23 mouse cellular contexts compared by ENCODE assay signal in genomic region chr19:41341677-41342076, GRCm38 (mm10). TPM values are rescaled to one million over a fixed set of nuclear protein-coding genes. Genes with fewer than 3 reads are reported as not detected.
DNase-seq lines count a peak whose midpoint lies in the region; ATAC-seq and TF ChIP-seq lines count a peak whose summit lies in the region.
"Had no signal": no experiment of that assay in that cellular context is flagged by ENCODE, and none has a peak within 500 bp of the region (broad histone marks: within the 10 kb centered on the region; RNA-seq: fewer than 3 reads in every experiment).

No protein-coding gene starts in this region.

- H3K9ac ChIP-seq in forebrain, embryonic 16.5 days (replicated peaks; ENCODE audit: low read depth, low read length): no peak overlapping the region
- H3K9ac ChIP-seq: forebrain, embryonic 13.5 days; heart, embryonic 13.5 days; hindbrain, embryonic 12.5 days; liver, embryonic 13.5 days; lung, embryonic 14.5 days; midbrain, embryonic 15.5 days; neural tube, embryonic 13.5 days had no signal

- no peaks in the 10 kb centered on the region for H3K27me3 ChIP-seq in small intestine, adult 2 months (ENCODE audit: control insufficient read depth, insufficient read depth, low read length)
- no peaks in the 10 kb centered on the region for H3K27me3 ChIP-seq in forebrain, embryonic 16.5 days (replicated peaks; ENCODE audit: control insufficient read depth, insufficient read depth, low read length)
- H3K27me3 ChIP-seq: forebrain, embryonic 13.5 days; heart, embryonic 13.5 days; hindbrain, embryonic 12.5 days; liver, embryonic 13.5 days; megakaryocyte, embryonic 14.5 days; midbrain, embryonic 15.5 days; neural tube, embryonic 13.5 days had no signal

- peak overlapping the region; percentile 60; the same call in 1 of the 2 replicates for H3K27ac ChIP-seq in small intestine, adult 2 months (ENCODE audit: insufficient read depth, low read depth, low read length)
- no peak overlapping the region for H3K27ac ChIP-seq in forebrain, embryonic 16.5 days (ENCODE audit: low read length)
- H3K27ac ChIP-seq: forebrain, embryonic 13.5 days; heart, embryonic 13.5 days; hindbrain, embryonic 12.5 days; liver, embryonic 13.5 days; midbrain, embryonic 15.5 days; neural tube, embryonic 13.5 days had no signal

- H3K4me2 ChIP-seq in forebrain, embryonic 16.5 days (ENCODE audit: low read length): no peak overlapping the region
- H3K4me2 ChIP-seq: forebrain, embryonic 13.5 days; heart, embryonic 13.5 days; hindbrain, embryonic 12.5 days; liver, embryonic 13.5 days; lung, embryonic 14.5 days; midbrain, embryonic 15.5 days; neural tube, embryonic 13.5 days had no signal

- DNase-seq in layer of hippocampus, adult 9-11 months: peak; percentile 56
- DNase-seq in layer of hippocampus, adult 11-12 months (ENCODE audit: low spot score): no peak
- peak; percentile 44 to 45 for DNase-seq in B cell, adult 2 months
- peak; percentile 49 for DNase-seq in brain, adult 2 months (ENCODE audit: low read depth, low spot score)
- DNase-seq in gastrocnemius, postnatal 14 days: no peak
- DNase-seq: adrenal gland, postnatal 25 days; cerebellum, adult 2 months; heart, postnatal 14 days; kidney, postnatal 36 days; liver, embryonic 13.5 days; lung, embryonic 14.5 days; right cerebral cortex, adult 18-20 months; thymus, postnatal 14 days had no signal

- WGBS in small intestine, adult 2 months: 71% methylated on average over 5 of the region's 5 CpGs
- WGBS in forebrain, embryonic 16.5 days: 80% methylated on average over 5 of the region's 5 CpGs

- TF ChIP-seq CTCF in small intestine, adult 2 months (IDR thresholded peaks at IDR 0.05; ENCODE audit: extremely low read depth, insufficient read length, insufficient replicate concordance, low read depth, low read length): no peak

- intact Hi-C loops in gastrocnemius, postnatal 14 days (cut with DNase I; ENCODE audit: low total_unique reads): no loop called here

- ATAC-seq in forebrain, embryonic 16.5 days: no peak
- ATAC-seq: forebrain, embryonic 13.5 days; intestine, postnatal 0 days; midbrain, embryonic 15.5 days had no signal

- H3K4me1 ChIP-seq in small intestine, adult 2 months (ENCODE audit: control insufficient read depth, insufficient read depth, insufficient read length, low read length): peaks cover 11% of the 10 kb centered on the region
- H3K4me1 ChIP-seq in forebrain, embryonic 16.5 days (replicated peaks; ENCODE audit: control insufficient read depth, insufficient read depth, low read length): 0 out of 2 replicates have a peak, but pooled peaks cover 3% of the 10 kb centered on the region

- no peaks in the 10 kb centered on the region for H3K9me3 ChIP-seq in forebrain, embryonic 16.5 days (ENCODE audit: control insufficient read depth, low read length)
- H3K9me3 ChIP-seq: forebrain, embryonic 13.5 days; heart, embryonic 13.5 days; hindbrain, embryonic 12.5 days; liver, embryonic 13.5 days; megakaryocyte, embryonic 14.5 days; midbrain, embryonic 15.5 days; neural tube, embryonic 13.5 days had no signal

- no peak overlapping the region for H3K4me3 ChIP-seq in small intestine, adult 2 months (ENCODE audit: low read depth, low read length)
- no peak overlapping the region for H3K4me3 ChIP-seq in forebrain, embryonic 16.5 days (replicated peaks; ENCODE audit: low read length)
- H3K4me3 ChIP-seq: forebrain, embryonic 13.5 days; heart, embryonic 13.5 days; hindbrain, embryonic 12.5 days; liver, embryonic 13.5 days; megakaryocyte, embryonic 14.5 days; midbrain, embryonic 15.5 days; myocyte; neural tube, embryonic 13.5 days had no signal

- no peak for TF ChIP-seq POLR2A in small intestine, adult 2 months (IDR thresholded peaks at IDR 0.05; ENCODE audit: low read depth, low read length)

- no peaks in the 10 kb centered on the region for H3K36me3 ChIP-seq in small intestine, adult 2 months (ENCODE audit: control insufficient read depth, insufficient read depth, low read length)
- H3K36me3 ChIP-seq in forebrain, embryonic 16.5 days (ENCODE audit: control insufficient read depth, insufficient read depth): no peaks in the 10 kb centered on the region
- H3K36me3 ChIP-seq: heart, embryonic 13.5 days; hindbrain, embryonic 12.5 days; liver, embryonic 13.5 days; midbrain, embryonic 15.5 days; neural tube, embryonic 13.5 days had no signal

RNA-seq across cellular contexts. Expression of gene Pik3ap1, which starts 43.2 kb away (rescaled TPM):
- polyA plus RNA-seq in small intestine, adult 2 months (2012; rRNA removed): 3.5 and 4.3 TPM in 2 replicates
- under 1 TPM; 0.38 to 0.70 TPM for total RNA-seq in gastrocnemius, postnatal 14 days (2021)
- 1.9 and 2.0 TPM in 2 replicates for polyA plus RNA-seq in forebrain, embryonic 16.5 days (2015; fragmentation: Nextera tagmentation; extraction: Ambion mirVana)
- polyA plus RNA-seq: myocyte had no signal

Comparison
In these comparisons a context has a peak if more than half of its experiments do, and no peak if none do; other contexts are left out.
1. DNase-seq: peak in layer of hippocampus, adult 9-11 months (single experiment), B cell, adult 2 months (2 of 2) and brain, adult 2 months (single experiment); none in layer of hippocampus, adult 11-12 months (single experiment) and gastrocnemius, postnatal 14 days (single experiment).